Mouse (Mus musculus): Measurements from ENCODE around the gene Mttp. TPM values are rescaled to one million over a fixed set of nuclear protein-coding genes. Genes with fewer than 3 reads are reported as not detected.

The Mttp gene
- 10 to 100 TPM in 1 of 2 experiments, 1 to 10 TPM in 1; 3.7 to 10.4 TPM for total RNA-seq (2021)
- long read RNA-seq, experiment 1, partial matches to known transcripts: 0 of 2 reads
- long read RNA-seq, experiment 1, other reads (novel, unspliced or antisense): 2 of 2 reads
- long read RNA-seq, experiment 2, partial matches to known transcripts: 12 of 29 reads
- long read RNA-seq, experiment 2, other reads (novel, unspliced or antisense): 17 of 29 reads

GRCm38 (mm10) chr3:138144642-138145171 is at the start of gene Mttp:
Gene Mttp, minus strand, starts transcription at chr3:138144968.
- peak; percentile 51 to 60 for DNase-seq (ENCODE audit: low spot score in 2 of 2)

- DNase-seq (ENCODE audit: low spot score in 2 of 2): no peak
Observed at GRCm38 (mm10) chr3:138193683-138194302, 49.0 kb upstream of the Mttp start, which contains the start of gene 4930579F01Rik. Gene 4930579F01Rik, minus strand, starts transcription at chr3:138193825.

- peak in 1 of 2 experiments; percentile 21 for DNase-seq (ENCODE audit: low spot score in 2 of 2)
Observed at GRCm38 (mm10) chr3:138192260-138192659, 47.5 kb upstream of the Mttp start.

GRCm38 (mm10) chr3:138185995-138186930 is 41.5 kb upstream of the Mttp start:
- no peak for DNase-seq (ENCODE audit: low spot score in 2 of 2)

- no peak for DNase-seq (ENCODE audit: low spot score in 2 of 2)
Observed at GRCm38 (mm10) chr3:138185290-138185689, 40.5 kb upstream of the Mttp start.

- DNase-seq (ENCODE audit: low spot score in 2 of 2): no peak
Observed at GRCm38 (mm10) chr3:138183371-138183770, 38.6 kb upstream of the Mttp start.

- DNase-seq (ENCODE audit: low spot score in 2 of 2): no peak
Observed at GRCm38 (mm10) chr3:138182019-138182418, 37.3 kb upstream of the Mttp start.

GRCm38 (mm10) chr3:138175551-138175950 is 30.8 kb upstream of the Mttp start:
- no peak for DNase-seq (ENCODE audit: low spot score in 2 of 2)

GRCm38 (mm10) chr3:138173291-138173690 is 28.5 kb upstream of the Mttp start:
- DNase-seq (ENCODE audit: low spot score in 2 of 2): no peak

GRCm38 (mm10) chr3:138162553-138163183 is 17.9 kb upstream of the Mttp start:
- DNase-seq (ENCODE audit: low spot score in 2 of 2): no peak

- DNase-seq (ENCODE audit: low spot score in 2 of 2): no peak
Observed at GRCm38 (mm10) chr3:138161623-138162022, 16.9 kb upstream of the Mttp start.

- DNase-seq (ENCODE audit: low spot score in 2 of 2): no peak
Observed at GRCm38 (mm10) chr3:138156651-138157050, 11.9 kb upstream of the Mttp start.

GRCm38 (mm10) chr3:138155062-138155461 is 10.3 kb upstream of the Mttp start:
- no peak for DNase-seq (ENCODE audit: low spot score in 2 of 2)

GRCm38 (mm10) chr3:138148811-138149210 is 4.0 kb upstream of the Mttp start:
- no peak for DNase-seq (ENCODE audit: low spot score in 2 of 2)

GRCm38 (mm10) chr3:138144060-138144641 is 617 bp downstream of the Mttp start:
- DNase-seq (ENCODE audit: low spot score in 2 of 2): no peak

GRCm38 (mm10) chr3:138143315-138144059 is 1.3 kb downstream of the Mttp start, which contains the start of gene Trmt10a:
Gene Trmt10a, plus strand, starts transcription at chr3:138143448.
- DNase-seq (ENCODE audit: low spot score in 2 of 2): peak; percentile 95 to 97

GRCm38 (mm10) chr3:138142733-138143314 is 1.9 kb downstream of the Mttp start:
- no peak for DNase-seq (ENCODE audit: low spot score in 2 of 2)

- no peak for DNase-seq (ENCODE audit: low spot score in 2 of 2)
Observed at GRCm38 (mm10) chr3:138142052-138142732, 2.6 kb downstream of the Mttp start.

- no peak for DNase-seq (ENCODE audit: low spot score in 2 of 2)
Observed at GRCm38 (mm10) chr3:138139663-138140062, 5.1 kb downstream of the Mttp start.

All from adrenal gland, adult 18-20 months (tissue).